ENCODE assay signal across 25 mouse cellular contexts in genomic region chr5:65997813-65998212, GRCm38 (mm10). TPM values are rescaled to one million over a fixed set of nuclear protein-coding genes. Genes with fewer than 3 reads are reported as not detected.
A peak's percentile ranks its signal among the peaks of the same experiment; 100 is the strongest.
DNase-seq lines count a peak whose midpoint lies in the region; ATAC-seq and TF ChIP-seq lines count a peak whose summit lies in the region.
"Had no signal": no experiment of that assay in that cellular context is flagged by ENCODE, and none has a peak within 500 bp of the region (broad histone marks: within the 10 kb centered on the region; RNA-seq: fewer than 3 reads in every experiment).

No protein-coding gene starts in this region.

- no peak for TF ChIP-seq EP300 in liver, postnatal 0 days (IDR thresholded peaks at IDR 0.05; ENCODE audit: low read depth)

- no peak for TF ChIP-seq CTCF in liver, postnatal 0 days (IDR thresholded peaks at IDR 0.05; ENCODE audit: low read depth)

- H3K4me2 ChIP-seq in liver, postnatal 0 days (ENCODE audit: low read depth, low read length), result no peak overlapping the region

- ATAC-seq in liver, postnatal 0 days, result no peak
- ATAC-seq: activated CD4-positive, CD25-positive, alpha-beta regulatory T cell, adult 4 months; CD4-positive, CD25-positive, alpha-beta regulatory T cell, adult 4 months; Patski had no signal

- peak; percentile 13 for DNase-seq in heart, adult 11 months
- DNase-seq in heart, postnatal 4 days, result no peak
- DNase-seq in R1 (ENCODE audit: low read depth, low spot score) (peak; percentile 33), ZHBTc4 (ENCODE audit: low read depth, low spot score) (peak; percentile 73)
- DNase-seq in liver, postnatal 0 days, result no peak
- DNase-seq in spleen, postnatal 36 days (ENCODE audit: low spot score in 2 of 2), result no peak
- DNase-seq: adrenal gland, adult 2 months; adrenal gland, adult 8-10 months; adrenal gland, postnatal 10 days; adrenal gland, postnatal 14 days; adrenal gland, postnatal 25 days; adrenal gland, postnatal 36 days; B cell, adult 2 months; cerebellum, adult 11 months; cerebellum, adult 11-12 months; cerebellum, adult 18-20 months; cerebellum, adult 2 months; cerebellum, adult 8-10 months had no signal

- H3K27ac ChIP-seq in liver, postnatal 0 days (ENCODE audit: low read depth), result no peak overlapping the region

- H3K4me1 ChIP-seq in liver, postnatal 0 days (ENCODE audit: insufficient read depth), result no peaks in the 10 kb centered on the region

- no peak overlapping the region for H3K4me3 ChIP-seq in liver, postnatal 0 days (ENCODE audit: low read depth, low read length)

- no peak overlapping the region for H3K9ac ChIP-seq in liver, postnatal 0 days (replicated peaks)

- no peaks in the 10 kb centered on the region for H3K27me3 ChIP-seq in liver, postnatal 0 days (ENCODE audit: insufficient read depth, low read length)
- H3K27me3 ChIP-seq: CH12.LX, Patski had no signal

- no peaks in the 10 kb centered on the region for H3K9me3 ChIP-seq in liver, postnatal 0 days (ENCODE audit: low read length)
- H3K9me3 ChIP-seq: G1E had no signal

- no peaks in the 10 kb centered on the region for H3K36me3 ChIP-seq in liver, postnatal 0 days (replicated peaks; ENCODE audit: insufficient read depth, low read length)
- H3K36me3 ChIP-seq: G1E had no signal

RNA-seq across cellular contexts. Expression of gene 9130230L23Rik, which starts 6.3 kb away (rescaled TPM):
- total RNA-seq in heart, postnatal 4 days (2021), result not detected
- 0.20 TPM in 1 of 2 replicates, not detected in the other for polyA plus RNA-seq in liver, postnatal 0 days (2015; fragmentation: Nextera tagmentation; extraction: Ambion mirVana)
- total RNA-seq: adrenal gland, postnatal 10 days; MEL had no signal
- polyA plus RNA-seq: C2C12; CD4-positive, CD25-positive, alpha-beta regulatory T cell, adult 4 months; cerebellum, adult 2 months; G1E; Patski had no signal

Comparison
In these comparisons a context has a peak if more than half of its experiments do, and no peak if none do; other contexts are left out.
1. DNase-seq: peak in heart, adult 11 months (single experiment), R1 (single experiment) and ZHBTc4 (single experiment); none in heart, postnatal 4 days (single experiment), liver, postnatal 0 days (single experiment) and spleen, postnatal 36 days (0 of 2).